Mouse (Mus musculus) spleen, adult 2 months (tissue): Measurements from ENCODE around the gene Sh3rf1. TPM values are rescaled to one million over a fixed set of nuclear protein-coding genes. Genes with fewer than 3 reads are reported as not detected.

Experiments
- DNase-seq, 2 experiments: peaks; one replicate each; pipeline versions ENCODE4 v3.0.0 to v3.0.0-alpha.2; 2012 to 2021; ENCODE audit warnings: low spot score in 2 of 2, low read depth in 1 of 2
- H3K27ac ChIP-seq: fragments of 200-500 bp; 2 replicates; pipeline ENCODE4 v1.5.1; 2012; ENCODE audit warnings: low read length, inconsistent platforms; ENCODE audit not compliant: insufficient read depth
- H3K27me3 ChIP-seq: fragments of 200-500 bp; 2 replicates; pipeline ENCODE4 v1.6.1; 2012; ENCODE audit warnings: mild to moderate bottlenecking, moderate library complexity, low read length, inconsistent platforms; ENCODE audit not compliant: control insufficient read depth, insufficient read depth
- H3K36me3 ChIP-seq: fragments of 200-500 bp; 2 replicates; pipeline ENCODE4 v1.6.1; 2012; ENCODE audit warnings: mild to moderate bottlenecking, low read length, inconsistent platforms; ENCODE audit not compliant: control insufficient read depth, insufficient read depth
- H3K4me1 ChIP-seq: fragments of 200-500 bp; 2 replicates; pipeline ENCODE4 v1.6.1; 2011; ENCODE audit warnings: inconsistent platforms; ENCODE audit not compliant: control insufficient read depth, insufficient read depth, insufficient read length
- H3K4me3 ChIP-seq: fragments of 200-500 bp; 2 replicates; pipeline ENCODE4 v1.5.1; 2011; ENCODE audit warnings: mild to moderate bottlenecking, inconsistent platforms; ENCODE audit not compliant: insufficient read depth, insufficient read length; ENCODE audit errors: extremely low read depth
- CTCF ChIP-seq: fragments of 200-500 bp; IDR thresholded peaks from 2 replicates; pipeline ENCODE4 v1.5.1; 2011; ENCODE audit warnings: mild to moderate bottlenecking, inconsistent platforms; ENCODE audit not compliant: insufficient read depth, insufficient read length, insufficient replicate concordance; ENCODE audit errors: extremely low read depth
- POLR2A ChIP-seq: fragments of 200-500 bp; IDR thresholded peaks from 2 replicates; pipeline ENCODE4 v1.6.1; 2011; ENCODE audit warnings: low read depth, low read length, inconsistent platforms
- WGBS: fragments of 180-500 bp; shearing (Covaris S2); methylation state at CpG from one replicate; pipeline ENCODE4 v1.1.7; 2018; 5-methylcytosine and 5-hydroxymethylcytosine counted together
- polyA plus RNA-seq: library from polyadenylated mRNA; depleted of rRNA; stranded (reverse); fragments of >200 nt; gene quantifications from 2 replicates; pipeline ENCODE4 v1.2.3, GENCODE M21; 2012

Sh3rf1 gene
- polyA plus RNA-seq, 1 experiment = 2.5 TPM

DNA sequence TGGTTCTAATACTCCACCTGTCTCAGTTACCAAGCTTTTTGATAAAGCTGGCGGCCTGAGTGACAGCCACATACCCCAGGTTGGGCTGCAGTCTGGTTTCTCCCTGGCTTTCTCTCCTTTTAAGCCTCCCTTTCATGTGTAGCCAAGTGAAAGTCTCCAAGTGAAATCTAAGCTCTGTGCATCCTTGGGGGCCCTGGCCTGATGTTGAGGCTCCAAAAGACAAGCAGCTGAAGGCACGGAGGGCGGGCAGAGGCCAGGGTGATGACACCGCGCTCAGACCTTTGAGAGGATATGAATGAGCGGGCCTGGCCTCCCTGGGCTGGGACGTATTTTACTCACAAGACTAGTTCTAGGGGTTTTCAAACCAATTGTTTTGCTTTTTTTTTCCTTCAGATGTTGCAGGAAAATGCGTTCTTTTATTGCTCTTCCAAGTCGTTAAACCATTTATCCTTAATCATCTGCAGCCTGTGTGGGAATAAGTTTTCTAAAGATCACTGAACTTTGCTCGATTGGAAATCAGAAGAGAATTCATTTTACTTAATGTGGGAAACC is 100.8 kb downstream of the Sh3rf1 start:
- H3K27ac ChIP-seq = no peak overlapping the region
- no peak for DNase-seq
- H3K4me1 ChIP-seq = peaks cover 2% of the 10 kb centered on the region; the same call in 1 of the 2 replicates
- 94% methylated on average over 10 of the region's 10 CpGs for WGBS
- H3K27me3 ChIP-seq = no peaks in the 10 kb centered on the region
- H3K36me3 ChIP-seq = no peaks in the 10 kb centered on the region
- no peak for TF ChIP-seq POLR2A
- no peak for TF ChIP-seq CTCF
- H3K4me3 ChIP-seq = no peak overlapping the region

GRCm38 (mm10) chr8:61325014-61325715 is 101.5 kb downstream of the Sh3rf1 start:
- Histone ChIP-seq H3K36me3 (no peaks in the 10 kb centered on the region), H3K27ac (no peak overlapping the region), H3K27me3 (no peaks in the 10 kb centered on the region), H3K4me1 (peaks cover 2% of the 10 kb centered on the region; the same call in 1 of the 2 replicates), H3K4me3 (no peak overlapping the region)
- 91% methylated on average over 16 of the region's 16 CpGs for WGBS
- TF ChIP-seq POLR2A = no peak
- TF ChIP-seq CTCF = no peak
- DNase-seq = no peak

GRCm38 (mm10) chr8:61326281-61326680 is 102.6 kb downstream of the Sh3rf1 start:
- H3K27ac ChIP-seq = no peak overlapping the region
- 84% methylated on average over 8 of the region's 8 CpGs for WGBS

GRCm38 (mm10) chr8:61327333-61327732 is 103.7 kb downstream of the Sh3rf1 start:
- no peak for DNase-seq
- Histone ChIP-seq H3K4me3 (no peak overlapping the region), H3K36me3 (no peaks in the 10 kb centered on the region), H3K4me1 (no peaks in the 10 kb centered on the region), H3K27ac (no peak overlapping the region), H3K27me3 (no peaks in the 10 kb centered on the region)
- TF ChIP-seq CTCF = no peak
- no peak for TF ChIP-seq POLR2A
- 94% methylated on average over 5 of the region's 5 CpGs for WGBS

More at GRCm38 (mm10) chr8:61326281-61326680, 102.6 kb downstream of the Sh3rf1 start:
- DNase-seq = no peak
- no peaks in the 10 kb centered on the region for H3K4me1 ChIP-seq
- no peaks in the 10 kb centered on the region for H3K36me3 ChIP-seq
- no peak overlapping the region for H3K4me3 ChIP-seq
- H3K27me3 ChIP-seq = no peaks in the 10 kb centered on the region
- TF ChIP-seq CTCF = no peak
- no peak for TF ChIP-seq POLR2A

GRCm38 (mm10) chr8:61339629-61340028 is 116.0 kb downstream of the Sh3rf1 start:
- no peak for TF ChIP-seq CTCF
- TF ChIP-seq POLR2A = no peak
- Histone ChIP-seq H3K27ac (no peak overlapping the region), H3K4me3 (no peak overlapping the region), H3K4me1 (no peaks in the 10 kb centered on the region), H3K27me3 (no peaks in the 10 kb centered on the region), H3K36me3 (no peaks in the 10 kb centered on the region)
- 92% methylated on average over 6 of the region's 6 CpGs for WGBS
- no peak for DNase-seq

GRCm38 (mm10) chr8:61340283-61340984 is 116.8 kb downstream of the Sh3rf1 start:
- TF ChIP-seq CTCF (no peak), POLR2A (no peak)
- Histone ChIP-seq H3K27me3 (no peaks in the 10 kb centered on the region), H3K27ac (no peak overlapping the region), H3K4me3 (no peak overlapping the region), H3K4me1 (no peaks in the 10 kb centered on the region), H3K36me3 (no peaks in the 10 kb centered on the region)
- WGBS = 97% methylated on average over 17 of the region's 17 CpGs
- DNase-seq = no peak
